Mouse (Mus musculus): Measurements from ENCODE around the gene Ctnnd2.

The Ctnnd2 gene

DNA sequence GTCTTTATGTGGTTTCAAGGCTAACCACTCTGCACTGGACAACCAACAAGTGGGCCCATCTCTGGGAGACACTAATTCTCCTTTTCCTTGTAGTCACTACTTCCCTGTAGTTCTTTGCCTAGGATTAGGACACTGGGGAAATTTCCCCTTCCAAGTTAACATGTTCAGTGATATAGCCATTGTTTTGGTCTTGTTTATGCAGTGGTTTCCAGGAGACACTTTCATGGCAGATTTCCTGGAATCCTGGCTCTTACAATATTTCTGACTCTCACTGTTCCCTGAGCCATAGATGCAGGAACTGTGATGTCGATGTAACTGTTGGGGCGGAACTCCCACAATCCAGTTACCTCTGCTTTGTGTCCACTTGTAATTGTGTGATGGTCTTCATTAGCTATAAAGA, 814.5 kb downstream of the Ctnnd2 start:
- no peak for DNase-seq (ENCODE audit: low spot score in 2 of 2)

DNA sequence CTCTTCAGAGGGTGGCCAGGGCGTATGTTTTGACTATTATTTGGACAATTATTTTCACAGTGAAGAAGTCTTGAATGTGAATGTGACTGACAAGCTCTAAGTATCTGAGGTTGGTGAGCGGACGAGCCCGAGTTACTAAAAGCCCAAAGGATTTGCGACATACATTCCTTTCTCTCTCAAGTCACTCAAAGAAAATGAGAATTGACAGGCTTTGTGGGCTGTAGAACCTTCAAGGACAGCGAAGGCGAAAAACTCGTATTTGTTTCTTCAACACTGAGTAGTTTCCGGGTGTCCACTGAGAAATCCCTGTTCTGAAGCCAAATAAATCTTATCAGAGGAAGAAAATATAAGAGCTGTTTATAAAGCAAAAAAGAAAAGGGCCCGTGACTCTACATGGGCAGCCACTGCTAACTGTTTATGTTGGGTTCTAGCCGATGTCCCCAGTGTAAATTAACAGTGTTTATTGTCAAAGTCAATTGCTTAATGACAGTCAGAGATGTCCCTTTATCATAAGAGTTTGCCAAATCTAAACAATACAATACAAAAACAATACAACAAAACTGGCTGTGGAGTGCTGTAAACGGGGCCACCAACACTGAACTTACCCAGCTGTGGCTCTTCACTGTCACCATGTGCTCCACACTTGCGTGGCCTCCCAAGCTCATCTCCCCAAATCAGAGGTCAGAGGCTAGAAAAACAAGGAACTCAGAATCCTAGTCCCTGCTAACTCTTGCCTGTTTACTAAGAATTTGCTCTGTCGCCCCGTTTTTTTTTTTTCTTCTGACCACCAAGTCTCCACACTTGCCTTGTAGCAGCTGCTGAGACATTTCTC, 818.2 kb downstream of the Ctnnd2 start:
- no peak for DNase-seq (ENCODE audit: low spot score in 2 of 2)

GRCm38 (mm10) chr15:30992357-30992756, 820.0 kb downstream of the Ctnnd2 start:
- no peak for DNase-seq (ENCODE audit: low spot score in 2 of 2)

- no peak for DNase-seq (ENCODE audit: low spot score in 2 of 2)
Measured at GRCm38 (mm10) chr15:30992901-30993300, 820.5 kb downstream of the Ctnnd2 start.

DNA sequence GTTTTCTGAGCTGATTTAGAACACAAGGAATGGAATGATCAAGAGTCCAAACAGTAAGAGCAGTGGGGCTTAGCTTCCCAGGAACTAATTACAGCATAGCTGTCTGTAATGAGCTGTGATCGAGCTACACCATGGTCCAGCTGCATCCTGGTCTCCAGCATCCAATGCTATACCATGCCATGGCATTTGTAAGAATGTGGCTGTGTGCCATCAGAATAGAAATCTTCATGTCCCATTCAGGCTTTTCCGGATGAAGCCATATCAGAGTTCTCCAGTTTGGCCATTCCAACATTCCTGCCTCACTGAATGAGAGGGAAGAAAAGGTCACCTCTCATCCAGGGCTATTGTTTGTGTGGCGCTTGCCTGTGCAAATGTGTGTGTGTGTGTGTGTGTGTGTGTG, 823.0 kb downstream of the Ctnnd2 start:
- DNase-seq (ENCODE audit: low spot score in 2 of 2), result no peak

DNA sequence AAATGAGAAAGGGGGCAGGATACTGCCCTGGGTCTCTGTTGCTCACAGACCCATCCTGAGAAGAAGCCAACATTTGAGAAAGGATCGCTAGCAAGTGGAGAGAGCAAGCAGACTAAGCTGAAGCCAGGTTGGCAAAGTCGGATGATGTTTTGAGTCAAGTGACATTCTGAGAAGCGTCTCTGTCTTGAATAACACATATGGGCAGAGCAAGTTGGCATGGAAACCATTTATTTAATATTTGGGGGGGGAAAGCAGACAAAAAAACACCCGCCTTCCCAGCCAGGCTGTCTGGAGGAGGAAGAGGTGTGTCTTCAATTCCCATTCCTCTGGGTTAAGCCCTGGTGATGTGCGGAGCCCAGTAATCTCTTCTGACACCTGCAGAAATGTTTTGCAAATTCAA, 832.1 kb downstream of the Ctnnd2 start:
- no peak for DNase-seq (ENCODE audit: low spot score in 2 of 2)

DNA sequence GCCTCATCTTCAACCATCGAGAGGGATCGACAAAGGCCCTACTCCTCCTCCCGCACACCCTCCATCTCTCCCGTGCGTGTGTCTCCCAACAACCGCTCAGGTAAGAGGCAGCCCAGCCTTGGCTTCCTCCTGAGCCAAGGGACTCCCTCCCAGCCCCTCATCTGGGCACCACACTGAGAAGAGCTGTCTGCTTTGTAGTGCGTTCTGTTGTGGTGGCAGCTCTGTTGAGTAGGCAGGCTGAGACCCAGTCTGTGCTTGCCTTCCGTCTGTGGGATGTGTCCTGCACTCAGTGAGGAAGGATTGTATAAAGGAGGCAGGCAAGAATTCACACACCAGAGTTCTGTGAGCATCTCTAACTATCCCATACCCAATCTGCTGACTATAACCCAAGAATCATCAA, 832.6 kb downstream of the Ctnnd2 start:
- DNase-seq (ENCODE audit: low spot score in 2 of 2), result no peak

DNA sequence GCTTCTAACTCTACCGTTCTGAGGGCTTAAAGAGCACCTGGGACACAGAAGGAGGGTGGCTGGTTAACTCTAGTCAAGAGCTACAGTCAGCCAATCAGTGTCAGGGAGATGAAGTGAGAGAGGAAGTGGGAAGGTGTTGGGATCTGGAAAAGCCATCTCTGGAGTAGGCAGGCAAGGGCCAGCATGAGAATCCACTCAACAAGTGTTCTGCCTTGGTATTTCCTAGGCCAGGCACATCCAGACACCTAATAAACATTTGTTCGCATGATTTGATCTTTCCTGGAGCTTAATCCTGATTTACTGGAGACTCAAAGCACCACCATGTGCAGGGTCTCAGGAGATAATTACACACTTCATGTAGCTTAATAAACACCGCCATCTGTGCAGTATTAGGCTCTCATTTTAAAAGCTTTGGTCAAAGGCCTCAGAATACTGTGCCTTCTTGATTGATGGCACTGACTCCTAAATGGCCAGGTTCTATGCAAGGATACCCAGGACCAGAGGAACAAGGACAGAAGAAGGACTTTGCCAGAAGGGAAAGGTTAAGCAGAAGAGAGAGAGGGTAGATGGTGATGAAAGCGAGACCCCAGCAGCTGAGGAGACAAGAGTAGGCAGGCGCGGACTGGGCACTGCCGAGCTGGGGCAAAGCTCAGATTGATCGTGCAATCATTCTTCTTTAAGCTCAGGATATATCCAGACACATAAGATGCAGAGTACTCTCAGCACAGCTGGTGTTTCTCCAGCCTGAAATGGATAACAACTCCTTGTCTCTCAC, 833.8 kb downstream of the Ctnnd2 start:
- no peak for DNase-seq (ENCODE audit: low spot score in 2 of 2)

- no peak for DNase-seq (ENCODE audit: low spot score in 2 of 2)
Measured at GRCm38 (mm10) chr15:31006825-31007157, 834.4 kb downstream of the Ctnnd2 start.

DNA sequence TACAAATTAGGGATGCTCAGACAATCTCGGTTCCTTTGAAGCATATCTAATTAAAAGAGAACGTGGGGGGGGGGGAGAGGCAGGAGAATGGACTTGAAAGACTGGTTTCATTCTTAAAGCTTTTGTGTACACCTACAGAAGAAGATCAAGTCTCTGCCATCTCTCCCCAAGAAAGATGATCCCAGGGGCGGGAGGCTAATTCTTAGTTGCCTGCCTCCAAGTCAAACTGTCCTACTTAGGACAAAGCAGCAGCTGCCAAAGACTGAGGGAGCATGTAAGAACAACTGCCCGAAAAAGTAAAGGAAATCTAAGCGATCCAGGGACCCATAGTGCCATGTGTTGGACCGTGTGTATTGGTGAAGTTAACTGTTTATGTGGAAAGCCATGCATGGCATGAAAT, 836.2 kb downstream of the Ctnnd2 start:
- DNase-seq (ENCODE audit: low spot score in 2 of 2), result no peak

DNA sequence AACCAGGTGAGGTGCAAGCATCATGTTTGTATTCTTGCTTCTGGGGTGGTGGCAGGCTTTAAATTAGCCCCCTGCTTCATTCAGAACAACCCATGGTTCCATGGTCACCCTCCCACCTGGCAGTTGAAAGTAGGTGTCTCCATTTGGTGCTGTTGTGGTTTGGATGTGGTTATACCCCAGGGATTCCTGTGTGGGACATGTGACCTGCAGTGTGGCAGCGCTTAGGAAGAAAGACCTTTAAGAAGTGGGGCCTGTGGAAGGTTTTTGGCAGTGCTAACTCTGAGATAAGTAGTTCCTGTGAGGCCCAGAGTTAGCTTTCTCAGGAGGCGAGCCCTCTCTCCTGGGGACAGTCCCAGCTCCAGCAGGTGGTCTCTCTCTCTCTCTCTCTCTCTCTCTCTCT, 848.4 kb downstream of the Ctnnd2 start:
- no peak for DNase-seq (ENCODE audit: low spot score in 2 of 2)

DNA sequence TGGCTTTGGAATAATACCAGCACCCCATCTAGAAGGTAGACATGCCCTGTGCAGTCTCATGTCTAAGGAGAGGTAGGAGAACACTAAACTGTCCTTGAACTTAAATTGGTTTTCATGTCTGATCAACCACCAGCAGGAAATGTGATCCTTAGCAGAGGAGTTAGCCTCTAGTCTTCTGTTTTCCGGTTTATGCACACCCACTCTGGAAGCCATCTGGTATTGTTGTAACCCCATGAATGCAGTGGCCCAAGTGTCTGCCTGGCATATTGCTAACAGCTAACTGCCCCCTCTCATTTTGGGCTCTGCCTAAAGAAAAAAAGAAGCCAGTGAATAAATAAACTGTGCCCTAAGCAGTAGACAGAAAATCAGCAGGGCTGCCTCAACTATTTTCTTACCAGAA, 849.6 kb downstream of the Ctnnd2 start:
- DNase-seq (ENCODE audit: low spot score in 2 of 2), result no peak

DNA sequence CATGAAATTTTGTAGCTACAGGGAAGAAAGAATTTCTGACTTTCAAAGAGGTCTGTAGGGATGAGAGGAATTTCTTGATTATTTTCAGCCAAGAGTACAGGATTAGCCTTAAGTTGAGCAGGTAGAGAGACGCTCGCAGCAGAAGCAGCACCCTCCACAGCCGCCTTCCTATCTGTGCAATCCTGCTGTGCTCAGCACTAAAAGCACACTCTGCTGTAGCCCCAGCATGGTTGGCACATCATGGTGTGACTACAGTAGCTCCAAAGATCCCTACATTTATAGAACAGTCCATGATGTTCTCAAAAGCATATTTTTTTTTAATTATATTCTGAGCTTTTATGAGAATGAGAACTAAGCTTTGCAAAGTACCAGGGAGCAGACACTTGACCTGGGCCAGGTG, 850.1 kb downstream of the Ctnnd2 start:
- no peak for DNase-seq (ENCODE audit: low spot score in 2 of 2)

DNA sequence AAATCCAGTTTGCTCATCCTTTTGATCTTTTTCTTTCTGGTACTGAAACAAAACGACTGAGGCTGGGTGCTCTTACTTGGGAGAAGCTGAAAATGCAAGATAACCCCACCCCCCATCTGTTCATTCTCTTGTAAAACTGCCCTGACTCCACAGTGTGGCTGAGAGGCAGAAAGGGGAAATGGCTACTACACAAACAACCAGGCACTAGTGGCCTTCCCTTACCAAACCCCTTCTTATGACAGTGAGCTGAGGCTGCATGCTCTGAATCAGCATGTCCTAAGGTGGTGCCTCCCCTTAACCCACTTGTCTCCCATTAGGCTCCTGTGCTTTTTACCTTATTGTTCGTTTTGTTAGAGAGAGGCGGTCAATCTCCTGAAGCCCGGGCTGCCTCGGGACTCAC, 851.4 kb downstream of the Ctnnd2 start:
- DNase-seq (ENCODE audit: low spot score in 2 of 2), result no peak

DNA sequence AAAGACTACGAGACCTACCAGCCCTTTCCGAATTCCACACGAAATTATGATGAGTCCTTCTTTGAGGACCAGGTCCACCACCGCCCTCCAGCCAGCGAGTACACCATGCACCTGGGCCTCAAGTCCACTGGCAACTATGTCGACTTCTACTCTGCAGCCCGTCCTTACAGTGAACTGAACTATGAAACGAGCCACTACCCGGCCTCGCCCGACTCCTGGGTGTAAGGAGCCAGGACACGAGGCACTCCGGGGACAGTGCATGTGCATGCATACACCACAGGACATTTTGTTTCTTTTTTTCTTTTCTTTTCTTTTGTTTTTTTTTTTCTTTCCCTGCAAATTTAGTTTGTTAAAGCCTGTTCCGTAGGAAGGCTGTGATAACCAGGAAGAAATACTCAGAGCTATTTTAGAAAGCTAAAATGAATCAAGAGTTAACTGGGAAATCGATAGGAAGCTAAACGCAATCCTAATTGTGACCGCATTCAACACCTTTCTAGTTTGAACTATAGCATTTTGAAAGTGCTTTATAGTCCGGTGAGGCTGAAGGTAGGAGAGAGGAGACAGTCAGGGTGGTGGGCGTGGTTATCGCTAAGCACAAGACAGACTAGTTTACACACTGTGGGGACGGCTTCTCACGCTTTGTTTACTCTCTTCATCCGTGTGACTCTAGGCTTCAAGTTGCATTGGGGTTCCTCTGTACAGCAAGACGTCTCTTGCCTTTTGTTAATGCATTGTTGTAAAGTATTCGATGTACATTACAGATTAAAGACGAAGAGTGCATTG, 855.2 kb downstream of the Ctnnd2 start:
- DNase-seq (ENCODE audit: low spot score in 2 of 2), result peak in 1 of 2 experiments; percentile 18

DNA sequence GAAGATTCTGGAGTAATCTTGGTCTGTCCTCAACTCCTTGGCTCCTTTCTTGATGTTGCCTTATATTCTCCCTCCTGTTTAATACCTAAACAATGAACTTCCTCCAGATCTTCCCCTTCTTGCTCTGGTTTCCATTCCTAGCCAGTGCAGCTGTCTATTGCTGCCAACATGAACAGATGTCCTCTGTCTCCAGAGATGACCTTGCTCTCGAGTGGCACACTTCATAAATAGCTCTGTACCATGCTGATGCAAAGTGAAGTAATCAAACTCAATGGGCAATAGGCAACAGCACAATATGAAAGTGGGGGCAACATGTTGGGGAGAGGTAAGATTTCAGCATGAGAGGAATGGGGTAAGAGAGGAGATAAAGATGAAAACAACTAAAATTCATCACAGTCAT, 872.6 kb downstream of the Ctnnd2 start:
- DNase-seq (ENCODE audit: low spot score in 2 of 2), result no peak

DNA sequence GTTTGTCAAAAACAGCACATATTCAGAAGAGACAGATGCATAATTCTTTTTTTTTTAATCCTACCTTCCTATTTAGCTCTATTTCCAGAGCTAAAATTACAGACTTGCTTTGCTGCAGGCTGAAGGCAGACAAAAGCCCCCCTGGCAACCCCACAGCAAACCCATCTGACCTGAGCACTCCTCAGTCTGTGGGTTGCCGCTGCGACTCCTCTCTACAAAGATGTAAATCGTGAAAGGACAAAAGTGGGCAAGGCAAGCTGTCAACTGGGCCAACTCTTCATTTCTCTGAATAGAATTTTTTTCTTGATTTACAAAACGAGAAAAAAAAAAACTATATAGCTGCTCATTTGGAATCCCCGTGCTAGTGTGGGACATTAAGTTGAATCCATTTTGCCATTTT, 879.1 kb downstream of the Ctnnd2 start:
- DNase-seq (ENCODE audit: low spot score in 2 of 2), result no peak

- DNase-seq (ENCODE audit: low spot score in 2 of 2), result no peak
Measured at GRCm38 (mm10) chr15:31056145-31056544, 883.8 kb downstream of the Ctnnd2 start.

DNA sequence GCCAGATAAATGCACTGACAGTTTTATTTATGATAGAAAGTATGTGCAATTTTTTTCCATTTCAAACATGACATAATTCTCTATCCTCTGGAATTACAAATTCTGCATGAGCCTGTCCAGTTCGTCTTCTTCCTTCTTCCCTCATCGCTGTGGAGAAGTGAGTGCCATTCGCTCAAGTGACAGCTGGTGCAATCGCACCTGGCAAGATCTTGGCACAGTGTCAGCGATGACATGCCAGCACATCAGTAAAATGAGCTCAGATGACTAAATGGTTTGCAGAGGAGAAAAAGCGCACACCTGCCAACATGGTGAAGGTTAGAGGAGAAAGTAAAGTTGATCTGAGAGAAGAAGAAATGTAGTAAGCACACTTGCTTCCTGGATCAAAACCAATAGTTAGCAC, 885.9 kb downstream of the Ctnnd2 start:
- no peak for DNase-seq (ENCODE audit: low spot score in 2 of 2)

DNA sequence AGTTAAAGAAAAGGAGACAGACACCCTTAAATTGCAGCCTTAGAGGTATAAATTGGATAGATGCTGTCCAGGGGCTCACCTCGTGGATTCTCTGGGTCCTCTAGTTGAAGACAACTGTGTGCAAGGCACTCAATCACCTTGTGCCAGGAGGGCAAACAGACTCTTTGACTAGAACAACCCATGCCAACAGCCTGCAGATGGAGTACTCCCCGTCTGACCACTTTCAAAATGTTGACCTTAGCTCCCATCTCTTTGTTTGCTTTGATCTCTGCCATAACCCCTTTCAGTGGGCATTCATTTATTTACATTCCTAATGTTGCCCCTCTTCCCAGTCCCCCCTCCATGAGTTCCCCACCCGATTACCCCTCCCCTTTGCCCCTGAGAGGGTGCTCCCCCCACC, 891.3 kb downstream of the Ctnnd2 start:
- no peak for DNase-seq (ENCODE audit: low spot score in 2 of 2)

DNA sequence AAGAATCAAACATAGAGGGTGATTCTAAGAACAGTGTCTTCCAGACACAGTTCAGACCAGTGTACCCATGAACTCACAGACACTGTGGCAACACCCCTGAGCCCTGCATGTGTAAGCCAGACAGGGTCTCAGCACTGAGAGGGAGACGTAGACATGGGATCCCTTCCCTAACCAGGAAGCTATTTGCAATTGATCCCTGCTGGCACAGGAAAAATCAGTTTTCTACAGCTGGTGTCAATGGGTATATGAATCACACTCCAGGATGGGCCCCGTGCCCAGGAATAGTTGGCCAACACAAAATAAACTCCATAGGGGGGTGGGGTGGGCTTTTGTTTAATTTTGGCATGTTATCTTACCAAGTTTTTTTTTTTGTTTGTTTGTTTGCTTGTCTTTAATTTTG, 895.7 kb downstream of the Ctnnd2 start:
- no peak for DNase-seq (ENCODE audit: low spot score in 2 of 2)

- DNase-seq (ENCODE audit: low spot score in 2 of 2), result no peak
Measured at GRCm38 (mm10) chr15:31070311-31070710, 897.9 kb downstream of the Ctnnd2 start.
